Mouse (Mus musculus) T-helper 2 cell (primary cell): ENCODE results near the gene Eif3l.
"Not testable (repeated sequence)": the region's sequence is repeated elsewhere in the genome, so short reads cannot be mapped to it uniquely, and the experiment has no call there.

Experiments
- in situ Hi-C: fragments of 300-600 bp; cut with MboI, MseI; formaldehyde crosslinking; loops from one replicate; pipeline ENCODE4 v1.15.1; 2025; ENCODE audit warnings: high pct_unique_total_duplicates

Gene Eif3l

GRCm38 (mm10) chr15:79074913-79075532, at the start of gene Eif3l:
Gene Eif3l (plus strand): TSS chr15:79075179.
- in situ Hi-C loops: no loop called here

- in situ Hi-C loops: no loop called here
Observed at GRCm38 (mm10) chr15:79025687-79026308, 49.2 kb upstream of the Eif3l start.

- in situ Hi-C loops: no loop called here
Observed at GRCm38 (mm10) chr15:79026511-79027290, 48.3 kb upstream of the Eif3l start.

GRCm38 (mm10) chr15:79027291-79028205, 47.4 kb upstream of the Eif3l start:
- in situ Hi-C loops: no loop called here

GRCm38 (mm10) chr15:79028237-79028738, 46.7 kb upstream of the Eif3l start, which contains the start of gene H1f0:
Gene H1f0 (plus strand): TSS chr15:79028450.
- in situ Hi-C loops: no loop called here

- in situ Hi-C loops: no loop called here
Observed at GRCm38 (mm10) chr15:79028823-79029484, 46.0 kb upstream of the Eif3l start.

GRCm38 (mm10) chr15:79029519-79030241, 45.3 kb upstream of the Eif3l start:
- in situ Hi-C loops: no loop called here

- in situ Hi-C loops: no loop called here
Observed at GRCm38 (mm10) chr15:79030551-79031435, 44.2 kb upstream of the Eif3l start.

- in situ Hi-C loops: not testable (repeated sequence)
Observed at GRCm38 (mm10) chr15:79031908-79032307, 43.1 kb upstream of the Eif3l start.

- in situ Hi-C loops: no loop called here
Observed at GRCm38 (mm10) chr15:79037913-79038328, 37.1 kb upstream of the Eif3l start.

GRCm38 (mm10) chr15:79038331-79038730, 36.6 kb upstream of the Eif3l start:
- in situ Hi-C loops: no loop called here

- in situ Hi-C loops: no loop called here
Observed at GRCm38 (mm10) chr15:79038853-79039252, 36.1 kb upstream of the Eif3l start.

- in situ Hi-C loops: no loop called here
Observed at GRCm38 (mm10) chr15:79040501-79041416, 34.2 kb upstream of the Eif3l start.

GRCm38 (mm10) chr15:79041585-79041984, 33.4 kb upstream of the Eif3l start, which contains the start of gene Galr3:
Gene Galr3 (plus strand): TSS chr15:79041885.
- in situ Hi-C loops: no loop called here

GRCm38 (mm10) chr15:79042721-79043491, 32.1 kb upstream of the Eif3l start:
- in situ Hi-C loops: no loop called here

GRCm38 (mm10) chr15:79044837-79045236, 30.1 kb upstream of the Eif3l start:
- in situ Hi-C loops: no loop called here

- in situ Hi-C loops: no loop called here
Observed at GRCm38 (mm10) chr15:79048186-79048585, 26.8 kb upstream of the Eif3l start.
